In genomic region chr3:94786367-94786835, GRCm38 (mm10) we compare ENCODE assay signal across 8 mouse cellular contexts. TPM values are rescaled to one million over a fixed set of nuclear protein-coding genes. Genes with fewer than 3 reads are reported as not detected.
DNase-seq lines count a peak whose midpoint lies in the region; ATAC-seq and TF ChIP-seq lines count a peak whose summit lies in the region.

Gene Cgn (minus strand): TSS chr3:94786492.

- ATAC-seq in heart, embryonic 13.5 days (ENCODE audit: extremely low read depth, insufficient number of reproducible peaks, low FRiP score, low TSS enrichment): peak; percentile 85
- ATAC-seq in kidney, postnatal 0 days (replicated peaks; ENCODE audit: low FRiP score, low read depth): peak; percentile 88

- H3K4me2 ChIP-seq in heart, embryonic 13.5 days: peak within 1 kb of the TSS; percentile 86
- H3K4me2 ChIP-seq in kidney, postnatal 0 days (ENCODE audit: low read length): peak within 1 kb of the TSS; percentile 67
- H3K4me2 ChIP-seq in myocyte (ENCODE audit: low read depth): peak within 1 kb of the TSS; percentile 86

- H3K27me3 ChIP-seq in C2C12 (ENCODE audit: control insufficient read depth, insufficient read depth, insufficient read length) (peaks cover 3% of the 10 kb centered on the region), myocyte (ENCODE audit: control insufficient read depth, insufficient read depth, insufficient read length) (peaks cover 7% of the 10 kb centered on the region)
- peaks cover 42% of the 10 kb centered on the region for H3K27me3 ChIP-seq in erythroblast, embryonic 14.5 days (ENCODE audit: control insufficient read depth)
- H3K27me3 ChIP-seq in heart, embryonic 13.5 days (replicated peaks): peaks cover 31% of the 10 kb centered on the region
- no peaks in the 10 kb centered on the region for H3K27me3 ChIP-seq in kidney, postnatal 0 days (ENCODE audit: insufficient read depth, low read length)
- no peaks in the 10 kb centered on the region for H3K27me3 ChIP-seq in liver, adult 2 months (ENCODE audit: control insufficient read depth, insufficient read depth, low read length)

- H3ac ChIP-seq in C2C12 (ENCODE audit: control insufficient read depth, insufficient read length, low read depth) (peak within 1 kb of the TSS; percentile 42), myocyte (ENCODE audit: control insufficient read depth, insufficient read length) (no peak within 1 kb of the TSS)

- H3K4me3 ChIP-seq in C2C12 (ENCODE audit: insufficient read depth, poor library complexity, severe bottlenecking) (peak within 1 kb of the TSS; percentile 14), myocyte (peak within 1 kb of the TSS; percentile 10)
- peak within 1 kb of the TSS; percentile 57 for H3K4me3 ChIP-seq in erythroblast, embryonic 14.5 days (replicated peaks)
- H3K4me3 ChIP-seq in heart, embryonic 13.5 days: peak within 1 kb of the TSS; percentile 65
- H3K4me3 ChIP-seq in kidney, postnatal 0 days (replicated peaks; ENCODE audit: low read depth, low read length): peak within 1 kb of the TSS; percentile 39
- H3K4me3 ChIP-seq in liver, adult 2 months (ENCODE audit: insufficient read depth, low read depth, low read length): peak within 1 kb of the TSS; percentile 72

- H3K27ac ChIP-seq in heart, embryonic 13.5 days (replicated peaks): peak within 1 kb of the TSS; percentile 8; the same call in 1 of the 2 replicates
- peak within 1 kb of the TSS; percentile 68; the same call in 1 of the 2 replicates for H3K27ac ChIP-seq in kidney, postnatal 0 days
- H3K27ac ChIP-seq in liver, adult 2 months (replicated peaks; ENCODE audit: insufficient read depth, low read depth, low read length): peak within 1 kb of the TSS; percentile 59

- no peaks in the 10 kb centered on the region for H3K79me3 ChIP-seq in C2C12 (ENCODE audit: low read depth)

- no peaks in the 10 kb centered on the region for H3K79me2 ChIP-seq in C2C12 (ENCODE audit: control insufficient read depth, insufficient read depth)
- peaks cover under 1% of the 10 kb centered on the region; the same call in 1 of the 2 replicates for H3K79me2 ChIP-seq in liver, adult 2 months (ENCODE audit: control insufficient read depth, insufficient read depth, low read length)
- no peaks in the 10 kb centered on the region for H3K79me2 ChIP-seq in myocyte (ENCODE audit: control insufficient read depth, insufficient read depth)

- no peaks in the 10 kb centered on the region for H3K36me3 ChIP-seq in C2C12 (ENCODE audit: control insufficient read depth, insufficient read depth)
- H3K36me3 ChIP-seq in erythroblast, embryonic 14.5 days (ENCODE audit: control insufficient read depth): no peaks in the 10 kb centered on the region
- no peaks in the 10 kb centered on the region for H3K36me3 ChIP-seq in heart, embryonic 13.5 days
- no peaks in the 10 kb centered on the region for H3K36me3 ChIP-seq in kidney, postnatal 0 days (ENCODE audit: insufficient read depth, low read length)
- no peaks in the 10 kb centered on the region for H3K36me3 ChIP-seq in liver, adult 2 months (ENCODE audit: control insufficient read depth, insufficient read depth, low read length)
- no peaks in the 10 kb centered on the region for H3K36me3 ChIP-seq in myocyte (ENCODE audit: control insufficient read depth, insufficient read depth)

- no peak for TF ChIP-seq CTCF in C2C12 (IDR thresholded peaks at IDR 0.05; ENCODE audit: control insufficient read depth, insufficient read depth, insufficient read length)
- no peak for TF ChIP-seq CTCF in brain, embryonic 14.5 days (IDR thresholded peaks at IDR 0.05; ENCODE audit: borderline replicate concordance, extremely low read depth, insufficient read depth, insufficient read length)
- no peak for TF ChIP-seq CTCF in kidney, postnatal 0 days (IDR thresholded peaks at IDR 0.05; ENCODE audit: low read depth)
- TF ChIP-seq CTCF in liver, adult 2 months (IDR thresholded peaks at IDR 0.05; ENCODE audit: low read depth, low read length): no peak

- peak; percentile 80; the same call in 1 of the 2 replicates for TF ChIP-seq POLR2A in brain, embryonic 14.5 days (IDR thresholded peaks at IDR 0.05; ENCODE audit: borderline replicate concordance, extremely low read depth, insufficient read depth, insufficient read length, poor library complexity, severe bottlenecking)
- peak; percentile 86 for TF ChIP-seq POLR2A in liver, adult 2 months (IDR thresholded peaks at IDR 0.05; ENCODE audit: extremely low read depth, insufficient read depth, low read length)
- no peak for TF ChIP-seq POLR2A in myocyte (IDR thresholded peaks at IDR 0.05; ENCODE audit: insufficient read length, low read depth)

- H3K9ac ChIP-seq in heart, embryonic 13.5 days: peak within 1 kb of the TSS; percentile 77
- peak within 1 kb of the TSS; percentile 50 for H3K9ac ChIP-seq in kidney, postnatal 0 days (ENCODE audit: low read depth, low read length)
- peak within 1 kb of the TSS; percentile 73 for H3K9ac ChIP-seq in liver, adult 2 months (ENCODE audit: low read depth, low read length)

- H3K9me3 ChIP-seq in erythroblast, embryonic 14.5 days (ENCODE audit: control insufficient read depth, low read length): no peaks in the 10 kb centered on the region
- no peaks in the 10 kb centered on the region for H3K9me3 ChIP-seq in heart, embryonic 13.5 days
- no peaks in the 10 kb centered on the region for H3K9me3 ChIP-seq in kidney, postnatal 0 days (replicated peaks; ENCODE audit: low read length)

- peaks cover 10% of the 10 kb centered on the region for H3K4me1 ChIP-seq in erythroblast, embryonic 14.5 days (ENCODE audit: control insufficient read depth)
- peaks cover 17% of the 10 kb centered on the region for H3K4me1 ChIP-seq in heart, embryonic 13.5 days
- H3K4me1 ChIP-seq in kidney, postnatal 0 days (replicated peaks; ENCODE audit: insufficient read depth, low read length): no peaks in the 10 kb centered on the region
- peaks cover 18% of the 10 kb centered on the region for H3K4me1 ChIP-seq in liver, adult 2 months (ENCODE audit: control insufficient read depth, insufficient read depth, low read length)

- peak; percentile 99 for DNase-seq in brain, embryonic 14.5 days (ENCODE audit: low read depth)
- DNase-seq in kidney, postnatal 0 days (ENCODE audit: low spot score): peak; percentile 95
- peak; percentile 75 for DNase-seq in liver, adult 2 months (ENCODE audit: extremely low read depth, low read depth, low spot score)
- peak; percentile 79 to 85 for DNase-seq in spleen, postnatal 4 days (ENCODE audit: low spot score in 2 of 2)

- under 1% methylated on average over 35 of the region's 35 CpGs for WGBS in heart, embryonic 13.5 days
- WGBS in kidney, postnatal 0 days: under 1% methylated on average over 34 of the region's 35 CpGs
- WGBS in liver, adult 2 months: under 1% methylated on average over 35 of the region's 35 CpGs

TF ChIP-seq in C2C12, 6 proteins besides CTCF, POLR2A, EP300 and RAD21:
- peak; percentile 64 for TF ChIP-seq USF1 (IDR thresholded peaks at IDR 0.05; ENCODE audit: low read depth)
- TF ChIP-seq FOSL1 (IDR thresholded peaks at IDR 0.05; ENCODE audit: insufficient read depth, low read length, poor library complexity, severe bottlenecking): no peak
- peak; percentile 8 for TF ChIP-seq MAX (IDR thresholded peaks at IDR 0.05)
TF ChIP-seq in C2C12: peak in this region for 2.

TF ChIP-seq in myocyte, 11 proteins besides CTCF, POLR2A, EP300 and RAD21:
- TF ChIP-seq POLR2AphosphoS2 (IDR thresholded peaks at IDR 0.05; ENCODE audit: insufficient read length, low read depth): no peak

RNA-seq across cellular contexts. Expression of gene Cgn, which starts in this region (rescaled TPM):
- 0.05 TPM for polyA plus RNA-seq in C2C12 (2012; fragmentation: generic; extraction: Trizol)
- 4.2 and 7.0 TPM in 2 replicates for polyA plus RNA-seq in brain, embryonic 14.5 days (2012; rRNA removed)
- polyA plus RNA-seq in erythroblast, embryonic 14.5 days (2012): 0.02 and 0.04 TPM in 2 replicates
- polyA plus RNA-seq in heart, embryonic 13.5 days (2015; fragmentation: Nextera tagmentation; extraction: Ambion mirVana): 2.2 and 2.3 TPM in 2 replicates
- 15.7 and 16.4 TPM in 2 replicates for polyA plus RNA-seq in kidney, postnatal 0 days (2015; fragmentation: Nextera tagmentation; extraction: Ambion mirVana)
- total RNA-seq in liver, adult 2 months (2014; rRNA removed): 7.6 and 9.2 TPM in 2 replicates
- polyA plus RNA-seq in liver, adult 2 months (2012; rRNA removed): 7.3 and 7.4 TPM in 2 replicates
- polyA plus RNA-seq in myocyte (2012; fragmentation: generic; extraction: Trizol): 0.02 TPM

Comparison
In these comparisons a context has a peak if more than half of its experiments do, and no peak if none do; other contexts are left out.
1. Peak in every context shown above with its lines: DNase-seq, ATAC-seq, H3K4me3 ChIP-seq and H3K27ac ChIP-seq.
2. H3K4me3 ChIP-seq: peak in every context shown above with its lines; median percentile 72 in liver, adult 2 months; 65 in heart, embryonic 13.5 days; 57 in erythroblast, embryonic 14.5 days; 39 in kidney, postnatal 0 days; 14 in C2C12; 10 in myocyte.
3. H3K27ac ChIP-seq: peak in every context shown above with its lines; median percentile 68 in kidney, postnatal 0 days; 59 in liver, adult 2 months; 8 in heart, embryonic 13.5 days.